Mouse (Mus musculus): ENCODE results near the gene Itpr2. TPM values are rescaled to one million over a fixed set of nuclear protein-coding genes. Genes with fewer than 3 reads are reported as not detected.

The Itpr2 gene
- polyA plus RNA-seq, 1 experiment = 0.14 TPM

- Histone ChIP-seq H3K27me3 (ENCODE audit: control insufficient read depth) (no peaks in the 10 kb centered on the region), H3K4me3 (replicated peaks) (no peak overlapping the region), H3K4me1 (ENCODE audit: control insufficient read depth) (peaks cover 20% of the 10 kb centered on the region), H3K36me3 (ENCODE audit: control insufficient read depth) (no peaks in the 10 kb centered on the region), H3K9me3 (ENCODE audit: control insufficient read depth, low read length) (no peaks in the 10 kb centered on the region)
- TF ChIP-seq TAL1 (IDR thresholded peaks at IDR 0.05; ENCODE audit: low read length) (no peak), GATA1 (IDR thresholded peaks at IDR 0.05; ENCODE audit: low read length) (no peak)
These were observed 12.5 kb upstream of the Itpr2 start for GRCm38 (mm10) chr6:146514531-146514948.

- TF ChIP-seq TAL1 (IDR thresholded peaks at IDR 0.05; ENCODE audit: low read length) (no peak), GATA1 (IDR thresholded peaks at IDR 0.05; ENCODE audit: low read length) (no peak)
- Histone ChIP-seq H3K4me3 (replicated peaks) (no peak overlapping the region), H3K27me3 (ENCODE audit: control insufficient read depth) (no peaks in the 10 kb centered on the region), H3K9me3 (ENCODE audit: control insufficient read depth, low read length) (no peaks in the 10 kb centered on the region), H3K36me3 (ENCODE audit: control insufficient read depth) (no peaks in the 10 kb centered on the region), H3K4me1 (ENCODE audit: control insufficient read depth) (peaks cover 27% of the 10 kb centered on the region)
These were observed 11.9 kb upstream of the Itpr2 start for GRCm38 (mm10) chr6:146513899-146514298.

- no peak overlapping the region for H3K4me3 ChIP-seq (replicated peaks)
- H3K4me1 ChIP-seq (ENCODE audit: control insufficient read depth) = peaks cover 29% of the 10 kb centered on the region
- no peaks in the 10 kb centered on the region for H3K9me3 ChIP-seq (ENCODE audit: control insufficient read depth, low read length)
- TF ChIP-seq GATA1 (IDR thresholded peaks at IDR 0.05; ENCODE audit: low read length) = no peak
- no peak for TF ChIP-seq TAL1 (IDR thresholded peaks at IDR 0.05; ENCODE audit: low read length)
- no peaks in the 10 kb centered on the region for H3K36me3 ChIP-seq (ENCODE audit: control insufficient read depth)
- no peaks in the 10 kb centered on the region for H3K27me3 ChIP-seq (ENCODE audit: control insufficient read depth)
These were observed 11.4 kb upstream of the Itpr2 start for GRCm38 (mm10) chr6:146513384-146513783.

- Histone ChIP-seq H3K4me3 (replicated peaks) (no peak overlapping the region), H3K36me3 (ENCODE audit: control insufficient read depth) (no peaks in the 10 kb centered on the region), H3K9me3 (ENCODE audit: control insufficient read depth, low read length) (no peaks in the 10 kb centered on the region), H3K4me1 (ENCODE audit: control insufficient read depth) (peaks cover 42% of the 10 kb centered on the region), H3K27me3 (ENCODE audit: control insufficient read depth) (no peaks in the 10 kb centered on the region)
- TF ChIP-seq TAL1 (IDR thresholded peaks at IDR 0.05; ENCODE audit: low read length) (no peak), GATA1 (IDR thresholded peaks at IDR 0.05; ENCODE audit: low read length) (no peak)
These were observed 9.5 kb upstream of the Itpr2 start for GRCm38 (mm10) chr6:146511511-146511910.

- TF ChIP-seq TAL1 (IDR thresholded peaks at IDR 0.05; ENCODE audit: low read length) (no peak), GATA1 (IDR thresholded peaks at IDR 0.05; ENCODE audit: low read length) (no peak)
- no peak overlapping the region for H3K4me3 ChIP-seq (replicated peaks)
- H3K9me3 ChIP-seq (ENCODE audit: control insufficient read depth, low read length) = no peaks in the 10 kb centered on the region
- H3K4me1 ChIP-seq (ENCODE audit: control insufficient read depth) = peaks cover 55% of the 10 kb centered on the region
- no peaks in the 10 kb centered on the region for H3K36me3 ChIP-seq (ENCODE audit: control insufficient read depth)
- no peaks in the 10 kb centered on the region for H3K27me3 ChIP-seq (ENCODE audit: control insufficient read depth)
These were observed 7.9 kb upstream of the Itpr2 start for GRCm38 (mm10) chr6:146509891-146510290.

- Histone ChIP-seq H3K9me3 (ENCODE audit: control insufficient read depth, low read length) (no peaks in the 10 kb centered on the region), H3K27me3 (ENCODE audit: control insufficient read depth) (peaks cover 31% of the 10 kb centered on the region), H3K4me1 (ENCODE audit: control insufficient read depth) (peaks cover 84% of the 10 kb centered on the region), H3K36me3 (ENCODE audit: control insufficient read depth) (no peaks in the 10 kb centered on the region), H3K4me3 (replicated peaks) (no peak overlapping the region)
- no peak for TF ChIP-seq GATA1 (IDR thresholded peaks at IDR 0.05; ENCODE audit: low read length)
- no peak for TF ChIP-seq TAL1 (IDR thresholded peaks at IDR 0.05; ENCODE audit: low read length)
These were observed 2.4 kb upstream of the Itpr2 start for GRCm38 (mm10) chr6:146504459-146504858.

- H3K4me3 ChIP-seq (replicated peaks) = peak overlapping the region; percentile 69
- no peaks in the 10 kb centered on the region for H3K9me3 ChIP-seq (ENCODE audit: control insufficient read depth, low read length)
- TF ChIP-seq TAL1 (IDR thresholded peaks at IDR 0.05; ENCODE audit: low read length) (no peak), GATA1 (IDR thresholded peaks at IDR 0.05; ENCODE audit: low read length) (no peak)
- H3K36me3 ChIP-seq (ENCODE audit: control insufficient read depth) = no peaks in the 10 kb centered on the region
- H3K4me1 ChIP-seq (ENCODE audit: control insufficient read depth) = peaks cover 73% of the 10 kb centered on the region
- peaks cover 31% of the 10 kb centered on the region for H3K27me3 ChIP-seq (ENCODE audit: control insufficient read depth)
These were observed 833 bp upstream of the Itpr2 start for GRCm38 (mm10) chr6:146502856-146503255.

GRCm38 (mm10) chr6:146501316-146501865 is 632 bp downstream of the Itpr2 start:
- H3K9me3 ChIP-seq (ENCODE audit: control insufficient read depth, low read length) = no peaks in the 10 kb centered on the region
- H3K4me1 ChIP-seq (ENCODE audit: control insufficient read depth) = peaks cover 63% of the 10 kb centered on the region
- peak overlapping the region; percentile 69 for H3K4me3 ChIP-seq (replicated peaks)
- H3K36me3 ChIP-seq (ENCODE audit: control insufficient read depth) = no peaks in the 10 kb centered on the region
- TF ChIP-seq TAL1 (IDR thresholded peaks at IDR 0.05; ENCODE audit: low read length) = no peak
- no peak for TF ChIP-seq GATA1 (IDR thresholded peaks at IDR 0.05; ENCODE audit: low read length)
- H3K27me3 ChIP-seq (ENCODE audit: control insufficient read depth) = peaks cover 31% of the 10 kb centered on the region

- no peaks in the 10 kb centered on the region for H3K9me3 ChIP-seq (ENCODE audit: control insufficient read depth, low read length)
- H3K4me3 ChIP-seq (replicated peaks) = peak overlapping the region; percentile 69
- peaks cover 31% of the 10 kb centered on the region for H3K27me3 ChIP-seq (ENCODE audit: control insufficient read depth)
- no peak for TF ChIP-seq TAL1 (IDR thresholded peaks at IDR 0.05; ENCODE audit: low read length)
- TF ChIP-seq GATA1 (IDR thresholded peaks at IDR 0.05; ENCODE audit: low read length) = no peak
- peaks cover 59% of the 10 kb centered on the region for H3K4me1 ChIP-seq (ENCODE audit: control insufficient read depth)
- no peaks in the 10 kb centered on the region for H3K36me3 ChIP-seq (ENCODE audit: control insufficient read depth)
These were observed 1.3 kb downstream of the Itpr2 start for GRCm38 (mm10) chr6:146500771-146501170.

- peak overlapping the region; percentile 69 for H3K4me3 ChIP-seq (replicated peaks)
These were observed 1.8 kb downstream of the Itpr2 start for GRCm38 (mm10) chr6:146500206-146500605.

More at GRCm38 (mm10) chr6:146500206-146500605, 1.8 kb downstream of the Itpr2 start:
- peaks cover 31% of the 10 kb centered on the region for H3K27me3 ChIP-seq (ENCODE audit: control insufficient read depth)
- peaks cover 56% of the 10 kb centered on the region for H3K4me1 ChIP-seq (ENCODE audit: control insufficient read depth)
- TF ChIP-seq GATA1 (IDR thresholded peaks at IDR 0.05; ENCODE audit: low read length) (no peak), TAL1 (IDR thresholded peaks at IDR 0.05; ENCODE audit: low read length) (no peak)
- H3K9me3 ChIP-seq (ENCODE audit: control insufficient read depth, low read length) = no peaks in the 10 kb centered on the region
- no peaks in the 10 kb centered on the region for H3K36me3 ChIP-seq (ENCODE audit: control insufficient read depth)
